Mouse (Mus musculus): ENCODE data around the gene Tacc2. TPM values are rescaled to one million over a fixed set of nuclear protein-coding genes. Genes with fewer than 3 reads are reported as not detected.
A peak's percentile ranks its signal among the peaks of the same experiment; 100 is the strongest.

The Tacc2 gene
- polyA plus RNA-seq, 1 experiment from 2014 or later = 2.6 TPM

- H3K27ac ChIP-seq (replicated peaks) = no peak overlapping the region
- peak overlapping the region; percentile 97 for H3K4me3 ChIP-seq (replicated peaks)
- no peaks in the 10 kb centered on the region for H3K9me3 ChIP-seq (replicated peaks)
- H3K36me3 ChIP-seq (replicated peaks) = peaks cover 29% of the 10 kb centered on the region
- H3K9ac ChIP-seq = no peak overlapping the region; the same call in 1 of the 2 replicates
- ATAC-seq (ENCODE audit: insufficient read depth) = no peak
- 60% methylated on average over 12 of the region's 12 CpGs for WGBS (ENCODE audit: insufficient replicate concordance)
- H3K4me1 ChIP-seq (replicated peaks) = peaks cover 31% of the 10 kb centered on the region
- 0 out of 2 replicates have a peak, but pooled peaks cover 9% of the 10 kb centered on the region for H3K27me3 ChIP-seq
- peak overlapping the region; percentile 76 for H3K4me2 ChIP-seq
Measured at GRCm38 (mm10) chr7:130547635-130548175, 29.5 kb upstream of the Tacc2 start.

GRCm38 (mm10) chr7:130552780-130553179 lies 24.5 kb upstream of the Tacc2 start:
- Histone ChIP-seq H3K36me3 (replicated peaks) (no peaks in the 10 kb centered on the region), H3K4me1 (replicated peaks) (peaks cover 2% of the 10 kb centered on the region), H3K4me2 (no peak overlapping the region), H3K4me3 (replicated peaks) (no peak overlapping the region), H3K27me3 (peaks cover 22% of the 10 kb centered on the region), H3K9ac (no peak overlapping the region), H3K9me3 (replicated peaks) (no peaks in the 10 kb centered on the region), H3K27ac (replicated peaks) (no peak overlapping the region)
- 54% methylated on average over 5 of the region's 5 CpGs for WGBS (ENCODE audit: insufficient replicate concordance)
- ATAC-seq (ENCODE audit: insufficient read depth) = no peak

- Histone ChIP-seq H3K36me3 (replicated peaks) (no peaks in the 10 kb centered on the region), H3K4me2 (no peak overlapping the region), H3K4me3 (replicated peaks) (no peak overlapping the region), H3K4me1 (replicated peaks) (no peaks in the 10 kb centered on the region), H3K27ac (replicated peaks) (no peak overlapping the region), H3K9ac (no peak overlapping the region), H3K27me3 (peaks cover 22% of the 10 kb centered on the region), H3K9me3 (replicated peaks) (no peaks in the 10 kb centered on the region)
- ATAC-seq (ENCODE audit: insufficient read depth) = no peak
- WGBS (ENCODE audit: insufficient replicate concordance) = 50% methylated on average over 4 of the region's 4 CpGs
Measured at GRCm38 (mm10) chr7:130553321-130553720, 23.9 kb upstream of the Tacc2 start.

GRCm38 (mm10) chr7:130555597-130555996 lies 21.6 kb upstream of the Tacc2 start:
- WGBS (ENCODE audit: insufficient replicate concordance) = 68% methylated on average over 5 of the region's 5 CpGs
- no peaks in the 10 kb centered on the region; the same call in 1 of the 2 replicates for H3K4me1 ChIP-seq (replicated peaks)
- no peak overlapping the region for H3K9ac ChIP-seq
- H3K4me2 ChIP-seq = no peak overlapping the region
- no peak for ATAC-seq (ENCODE audit: insufficient read depth)
- H3K36me3 ChIP-seq (replicated peaks) = no peaks in the 10 kb centered on the region
- no peaks in the 10 kb centered on the region for H3K9me3 ChIP-seq (replicated peaks)
- H3K4me3 ChIP-seq (replicated peaks) = no peak overlapping the region
- H3K27me3 ChIP-seq = peaks cover 22% of the 10 kb centered on the region
- no peak overlapping the region for H3K27ac ChIP-seq (replicated peaks)

- Histone ChIP-seq H3K9ac (no peak overlapping the region), H3K36me3 (replicated peaks) (no peaks in the 10 kb centered on the region), H3K9me3 (replicated peaks) (no peaks in the 10 kb centered on the region), H3K4me1 (replicated peaks) (peaks cover 4% of the 10 kb centered on the region; the same call in 1 of the 2 replicates), H3K4me3 (replicated peaks) (no peak overlapping the region), H3K27ac (replicated peaks) (no peak overlapping the region), H3K4me2 (no peak overlapping the region), H3K27me3 (peaks cover 11% of the 10 kb centered on the region)
- 51% methylated on average over 4 of the region's 4 CpGs for WGBS (ENCODE audit: insufficient replicate concordance)
- no peak for ATAC-seq (ENCODE audit: insufficient read depth)
Measured at GRCm38 (mm10) chr7:130558592-130558991, 18.6 kb upstream of the Tacc2 start.

- Histone ChIP-seq H3K27me3 (no peaks in the 10 kb centered on the region), H3K4me2 (no peak overlapping the region), H3K9ac (no peak overlapping the region), H3K4me3 (replicated peaks) (no peak overlapping the region), H3K9me3 (replicated peaks) (no peaks in the 10 kb centered on the region), H3K36me3 (replicated peaks) (no peaks in the 10 kb centered on the region), H3K27ac (replicated peaks) (no peak overlapping the region), H3K4me1 (replicated peaks) (peaks cover 7% of the 10 kb centered on the region; the same call in 1 of the 2 replicates)
- peak; percentile 34; the same call in 1 of the 2 replicates for ATAC-seq (ENCODE audit: insufficient read depth)
- 41% methylated on average over 1 of the region's 1 CpGs for WGBS (ENCODE audit: insufficient replicate concordance)
Measured at GRCm38 (mm10) chr7:130560933-130561332, 16.3 kb upstream of the Tacc2 start.

GRCm38 (mm10) chr7:130563276-130563675 lies 14.0 kb upstream of the Tacc2 start:
- Histone ChIP-seq H3K27me3 (no peaks in the 10 kb centered on the region), H3K36me3 (replicated peaks) (no peaks in the 10 kb centered on the region), H3K9me3 (replicated peaks) (no peaks in the 10 kb centered on the region), H3K9ac (no peak overlapping the region), H3K4me2 (no peak overlapping the region), H3K27ac (replicated peaks) (no peak overlapping the region), H3K4me1 (replicated peaks) (peaks cover 7% of the 10 kb centered on the region; the same call in 1 of the 2 replicates), H3K4me3 (replicated peaks) (no peak overlapping the region)
- WGBS (ENCODE audit: insufficient replicate concordance) = 78% methylated on average over 4 of the region's 4 CpGs
- no peak for ATAC-seq (ENCODE audit: insufficient read depth)

GRCm38 (mm10) chr7:130563880-130564279 lies 13.4 kb upstream of the Tacc2 start:
- no peak overlapping the region for H3K4me3 ChIP-seq (replicated peaks)
- 20% methylated on average over 4 of the region's 4 CpGs for WGBS (ENCODE audit: insufficient replicate concordance)
- H3K36me3 ChIP-seq (replicated peaks) = no peaks in the 10 kb centered on the region
- H3K27me3 ChIP-seq = no peaks in the 10 kb centered on the region
- ATAC-seq (ENCODE audit: insufficient read depth) = no peak
- no peaks in the 10 kb centered on the region for H3K9me3 ChIP-seq (replicated peaks)
- no peak overlapping the region for H3K9ac ChIP-seq
- H3K4me2 ChIP-seq = no peak overlapping the region
- no peak overlapping the region for H3K27ac ChIP-seq (replicated peaks)
- H3K4me1 ChIP-seq (replicated peaks) = peaks cover 7% of the 10 kb centered on the region; the same call in 1 of the 2 replicates

GRCm38 (mm10) chr7:130564596-130564995 lies 12.6 kb upstream of the Tacc2 start:
- H3K4me3 ChIP-seq (replicated peaks) = no peak overlapping the region
- 37% methylated on average over 3 of the region's 3 CpGs for WGBS (ENCODE audit: insufficient replicate concordance)
- H3K27me3 ChIP-seq = no peaks in the 10 kb centered on the region
- H3K4me1 ChIP-seq (replicated peaks) = peaks cover 7% of the 10 kb centered on the region; the same call in 1 of the 2 replicates
- H3K27ac ChIP-seq (replicated peaks) = no peak overlapping the region
- ATAC-seq (ENCODE audit: insufficient read depth) = no peak
- H3K9me3 ChIP-seq (replicated peaks) = no peaks in the 10 kb centered on the region
- H3K4me2 ChIP-seq = no peak overlapping the region
- no peaks in the 10 kb centered on the region for H3K36me3 ChIP-seq (replicated peaks)
- H3K9ac ChIP-seq = no peak overlapping the region

GRCm38 (mm10) chr7:130568783-130569436 lies 8.3 kb upstream of the Tacc2 start:
- WGBS (ENCODE audit: insufficient replicate concordance) = 53% methylated on average over 9 of the region's 9 CpGs
- Histone ChIP-seq H3K27me3 (no peaks in the 10 kb centered on the region), H3K9ac (no peak overlapping the region), H3K4me2 (no peak overlapping the region), H3K36me3 (replicated peaks) (no peaks in the 10 kb centered on the region), H3K9me3 (replicated peaks) (no peaks in the 10 kb centered on the region), H3K27ac (replicated peaks) (no peak overlapping the region), H3K4me3 (replicated peaks) (no peak overlapping the region), H3K4me1 (replicated peaks) (0 out of 2 replicates have a peak, but pooled peaks cover 4% of the 10 kb centered on the region)
- ATAC-seq (ENCODE audit: insufficient read depth) = peak; percentile 73

GRCm38 (mm10) chr7:130570472-130570871 lies 6.8 kb upstream of the Tacc2 start:
- Histone ChIP-seq H3K9me3 (replicated peaks) (no peaks in the 10 kb centered on the region), H3K4me1 (replicated peaks) (no peaks in the 10 kb centered on the region), H3K4me2 (no peak overlapping the region), H3K4me3 (replicated peaks) (no peak overlapping the region), H3K27ac (replicated peaks) (no peak overlapping the region), H3K9ac (no peak overlapping the region), H3K27me3 (no peaks in the 10 kb centered on the region), H3K36me3 (replicated peaks) (no peaks in the 10 kb centered on the region)
- WGBS (ENCODE audit: insufficient replicate concordance) = 68% methylated on average over 7 of the region's 7 CpGs
- ATAC-seq (ENCODE audit: insufficient read depth) = no peak
